Mouse (Mus musculus) embryonic facial prominence, embryonic 14.5 days (tissue): ENCODE results near the gene Acot5. TPM values are rescaled to one million over a fixed set of nuclear protein-coding genes. Genes with fewer than 3 reads are reported as not detected.
"Not testable (repeated sequence)": the region's sequence is repeated elsewhere in the genome, so short reads cannot be mapped to it uniquely, and the experiment has no call there.

Experiments
- ATAC-seq: fragments of 200-750 bp; cut with Nextera tagmentation; 2 replicates; pipeline ENCODE4 v1.8.0; 2017; ENCODE audit warnings: low read depth, moderate number of reproducible peaks, moderate TSS enrichment
- DNase-seq: peaks from one replicate; pipeline ENCODE4 v3.0.0-alpha.2; 2015; ENCODE audit warnings: low spot score
- H3K27ac ChIP-seq: fragments of 300-500 bp; sonication (generic); replicated peaks from 2 replicates; pipeline ENCODE4 v1.5.1; 2014; ENCODE audit warnings: low read depth, mild to moderate bottlenecking, low read length, moderate library complexity
- H3K27me3 ChIP-seq: fragments of 300-500 bp; sonication (generic); replicated peaks from 2 replicates; pipeline ENCODE4 v1.6.1; 2014; ENCODE audit warnings: low read length; ENCODE audit not compliant: control insufficient read depth, insufficient read depth
- H3K36me3 ChIP-seq: fragments of 300-500 bp; sonication (generic); 2 replicates; pipeline ENCODE4 v1.6.1; 2014; ENCODE audit warnings: low read length, mixed read lengths; ENCODE audit not compliant: control insufficient read depth, insufficient read depth
- H3K4me1 ChIP-seq: fragments of 300-500 bp; sonication (generic); 2 replicates; pipeline ENCODE4 v1.6.1; 2014; ENCODE audit warnings: antibody characterized with exemption, low read length; ENCODE audit not compliant: control insufficient read depth, insufficient read depth
- H3K4me2 ChIP-seq: fragments of 300-500 bp; sonication (generic); 2 replicates; pipeline ENCODE4 v1.6.1; 2014; ENCODE audit warnings: low read depth, mild to moderate bottlenecking, low read length, moderate library complexity, mixed read lengths
- H3K4me3 ChIP-seq: fragments of 300-500 bp; sonication (generic); 2 replicates; pipeline ENCODE4 v1.5.1; 2014; ENCODE audit warnings: low read depth, mild to moderate bottlenecking, low read length
- H3K9ac ChIP-seq: fragments of 300-500 bp; sonication (generic); 2 replicates; pipeline ENCODE4 v1.6.1; 2014; ENCODE audit warnings: low read depth, mild to moderate bottlenecking, low read length, moderate library complexity, mixed read lengths
- H3K9me3 ChIP-seq: fragments of 300-500 bp; sonication (generic); 2 replicates; pipeline ENCODE4 v1.6.1; 2016; ENCODE audit warnings: low read length; ENCODE audit not compliant: control insufficient read depth
- WGBS: fragments of 180-500 bp; shearing (Covaris S2); extraction: QIAGEN DNeasy Blood & Tissue Kit; methylation state at CpG from one replicate; pipeline ENCODE4 v1.1.7; 2014; 5-methylcytosine and 5-hydroxymethylcytosine counted together
- polyA plus RNA-seq: library from polyadenylated mRNA; unstranded; fragments of >200 nt; fragmentation: Nextera tagmentation; extraction: Ambion mirVana; gene quantifications from 2 replicates; pipeline ENCODE4 v1.2.1, GENCODE M21; 2014

Gene Acot5
- polyA plus RNA-seq, 1 experiment from 2014 or later = not detected

GRCm38 (mm10) chr12:84099605-84100004 is 30.5 kb downstream of the Acot5 start:
- DNase-seq = no peak
- whole genome bisulfite sequencing = 93% methylated on average over 2 of the region's 2 CpGs
- no peak for ATAC-seq

GRCm38 (mm10) chr12:84100071-84100470 is 30.9 kb downstream of the Acot5 start:
- no peaks in the 10 kb centered on the region for H3K36me3 ChIP-seq
- no peak for DNase-seq
- H3K9ac ChIP-seq = no peak overlapping the region; the same call in 1 of the 2 replicates
- H3K4me1 ChIP-seq = 0 out of 2 replicates have a peak, but pooled peaks cover 3% of the 10 kb centered on the region
- no peak overlapping the region for H3K27ac ChIP-seq
- peak overlapping the region; percentile 73 for H3K4me2 ChIP-seq
- no peak for ATAC-seq
- H3K27me3 ChIP-seq = no peaks in the 10 kb centered on the region
- H3K4me3 ChIP-seq = peak overlapping the region; percentile 50
- no peaks in the 10 kb centered on the region for H3K9me3 ChIP-seq
- 73% methylated on average over 1 of the region's 1 CpGs for WGBS

More at GRCm38 (mm10) chr12:84099605-84100004, 30.5 kb downstream of the Acot5 start:
- H3K9me3 ChIP-seq = 0 out of 2 replicates have a peak, but pooled peaks cover 2% of the 10 kb centered on the region
- H3K27me3 ChIP-seq = no peaks in the 10 kb centered on the region
- no peak overlapping the region for H3K9ac ChIP-seq
- no peak overlapping the region for H3K4me2 ChIP-seq
- H3K36me3 ChIP-seq = no peaks in the 10 kb centered on the region
- H3K4me1 ChIP-seq = 0 out of 2 replicates have a peak, but pooled peaks cover 3% of the 10 kb centered on the region
- no peak overlapping the region for H3K4me3 ChIP-seq
- no peak overlapping the region for H3K27ac ChIP-seq

- ATAC-seq = peak; percentile 74
- not testable (repeated sequence) for H3K4me1 ChIP-seq, H3K36me3 ChIP-seq, H3K9me3 ChIP-seq, H3K27me3 ChIP-seq
- Histone ChIP-seq H3K4me3 (peak within 1 kb of the TSS; percentile 50), H3K4me2 (peak within 1 kb of the TSS; percentile 73), H3K9ac (peak within 1 kb of the TSS; percentile 73), H3K27ac (peak within 1 kb of the TSS; percentile 52; the same call in 1 of the 2 replicates)
- under 1% methylated on average over 46 of the region's 80 CpGs for WGBS
- peak; percentile 69 for DNase-seq
These were observed 31.7 kb downstream of the Acot5 start, which contains the start of gene Acot6 for GRCm38 (mm10) chr12:84100604-84101492. TSS of gene Acot6 (plus strand) at chr12:84100654.

GRCm38 (mm10) chr12:84101493-84101845 is 32.3 kb downstream of the Acot5 start:
- Histone ChIP-seq H3K9me3 (no peaks in the 10 kb centered on the region), H3K36me3 (no peaks in the 10 kb centered on the region), H3K4me1 (0 out of 2 replicates have a peak, but pooled peaks cover 3% of the 10 kb centered on the region), H3K27ac (no peak overlapping the region), H3K9ac (peak overlapping the region; percentile 73; the same call in 1 of the 2 replicates), H3K4me2 (peak overlapping the region; percentile 73), H3K4me3 (peak overlapping the region; percentile 50), H3K27me3 (no peaks in the 10 kb centered on the region)
- 53% methylated on average over 2 of the region's 2 CpGs for WGBS
- ATAC-seq = no peak
- DNase-seq = no peak

GRCm38 (mm10) chr12:84107012-84107411 is 37.9 kb downstream of the Acot5 start:
- Histone ChIP-seq H3K27ac (no peak overlapping the region), H3K4me2 (no peak overlapping the region), H3K36me3 (no peaks in the 10 kb centered on the region), H3K9ac (no peak overlapping the region), H3K4me3 (no peak overlapping the region), H3K4me1 (no peaks in the 10 kb centered on the region), H3K9me3 (no peaks in the 10 kb centered on the region), H3K27me3 (no peaks in the 10 kb centered on the region)
- DNase-seq (no peak), ATAC-seq (no peak)
- 87% methylated on average over 3 of the region's 3 CpGs for WGBS

- H3K27me3 ChIP-seq = no peaks in the 10 kb centered on the region
- H3K4me3 ChIP-seq = no peak overlapping the region
- no peaks in the 10 kb centered on the region for H3K4me1 ChIP-seq
- no peak overlapping the region for H3K27ac ChIP-seq
- 63% methylated on average over 1 of the region's 1 CpGs for WGBS
- ATAC-seq (no peak), DNase-seq (no peak)
- H3K9me3 ChIP-seq = no peaks in the 10 kb centered on the region
- no peaks in the 10 kb centered on the region for H3K36me3 ChIP-seq
- no peak overlapping the region for H3K4me2 ChIP-seq
- no peak overlapping the region for H3K9ac ChIP-seq
These were observed 38.6 kb downstream of the Acot5 start for GRCm38 (mm10) chr12:84107692-84108091.

- H3K4me1 ChIP-seq = peaks cover 4% of the 10 kb centered on the region; the same call in 1 of the 2 replicates
- H3K36me3 ChIP-seq = no peaks in the 10 kb centered on the region
- H3K4me2 ChIP-seq = no peak overlapping the region
- H3K27ac ChIP-seq = no peak overlapping the region
- no peak for ATAC-seq
- no peak overlapping the region for H3K9ac ChIP-seq
- H3K9me3 ChIP-seq = no peaks in the 10 kb centered on the region
- no peaks in the 10 kb centered on the region for H3K27me3 ChIP-seq
- no peak for DNase-seq
- no peak overlapping the region for H3K4me3 ChIP-seq
- WGBS = 76% methylated on average over 1 of the region's 1 CpGs
These were observed 40.8 kb downstream of the Acot5 start for GRCm38 (mm10) chr12:84109924-84110323.

GRCm38 (mm10) chr12:84110814-84111213 is 41.7 kb downstream of the Acot5 start:
- Histone ChIP-seq H3K27me3 (no peaks in the 10 kb centered on the region), H3K4me1 (peaks cover 7% of the 10 kb centered on the region; the same call in 1 of the 2 replicates), H3K9ac (no peak overlapping the region), H3K27ac (no peak overlapping the region), H3K4me3 (no peak overlapping the region), H3K36me3 (no peaks in the 10 kb centered on the region), H3K4me2 (no peak overlapping the region), H3K9me3 (no peaks in the 10 kb centered on the region)
- WGBS = 91% methylated on average over 4 of the region's 4 CpGs
- no peak for DNase-seq
- ATAC-seq = no peak
